Mouse (Mus musculus) kidney, postnatal 0 days (tissue): Measurements from ENCODE around the gene Hnrnpll. TPM values are rescaled to one million over a fixed set of nuclear protein-coding genes. Genes with fewer than 3 reads are reported as not detected.

Source experiments
- ATAC-seq: fragments of 200-750 bp; cut with Nextera tagmentation; replicated peaks from 2 replicates; pipeline ENCODE4 v1.8.0; 2017; ENCODE audit warnings: low read depth, moderate number of reproducible peaks, moderate TSS enrichment, moderate library complexity; ENCODE audit not compliant: low FRiP score
- DNase-seq: peaks from one replicate; pipeline ENCODE4 v3.0.0-alpha.2; 2016; ENCODE audit warnings: low spot score
- H3K27ac ChIP-seq: fragments of 300-500 bp; sonication (generic); 2 replicates; pipeline ENCODE4 v1.5.1; 2014; ENCODE audit warnings: mild to moderate bottlenecking
- H3K27me3 ChIP-seq: fragments of 300-500 bp; sonication (generic); 2 replicates; pipeline ENCODE4 v1.6.1; 2014; ENCODE audit warnings: low read length, mixed read lengths; ENCODE audit not compliant: insufficient read depth
- H3K36me3 ChIP-seq: fragments of 300-500 bp; sonication (generic); 2 replicates; pipeline ENCODE4 v1.6.1; 2014; ENCODE audit warnings: low read length, mixed read lengths; ENCODE audit not compliant: insufficient read depth
- H3K4me1 ChIP-seq: fragments of 300-500 bp; sonication (generic); replicated peaks from 2 replicates; pipeline ENCODE4 v1.6.1; 2014; ENCODE audit warnings: antibody characterized with exemption, low read length, mixed read lengths; ENCODE audit not compliant: insufficient read depth
- H3K4me2 ChIP-seq: fragments of 300-500 bp; sonication (generic); 2 replicates; pipeline ENCODE4 v1.6.1; 2014; ENCODE audit warnings: mild to moderate bottlenecking, low read length, moderate library complexity, mixed read lengths
- H3K4me3 ChIP-seq: fragments of 300-500 bp; sonication (generic); replicated peaks from 2 replicates; pipeline ENCODE4 v1.5.1; 2014; ENCODE audit warnings: low read depth, low read length
- H3K9ac ChIP-seq: fragments of 300-500 bp; sonication (generic); 2 replicates; pipeline ENCODE4 v1.6.1; 2014; ENCODE audit warnings: low read depth, low read length
- H3K9me3 ChIP-seq: fragments of 300-500 bp; sonication (generic); replicated peaks from 2 replicates; pipeline ENCODE4 v1.6.1; 2016; ENCODE audit warnings: low read length, inconsistent platforms, mixed read lengths
- CTCF ChIP-seq: IDR thresholded peaks from 2 replicates; pipeline ENCODE4 v1.5.1; 2016; ENCODE audit warnings: antibody characterized with exemption, low read depth, mild to moderate bottlenecking, moderate library complexity
- WGBS: fragments of 180-500 bp; shearing (Covaris S2); extraction: QIAGEN DNeasy Blood & Tissue Kit; methylation state at CpG from one replicate; pipeline ENCODE4 v1.1.7; 2014; 5-methylcytosine and 5-hydroxymethylcytosine counted together
- polyA plus RNA-seq: library from polyadenylated mRNA; unstranded; fragments of >200 nt; fragmentation: Nextera tagmentation; extraction: Ambion mirVana; gene quantifications from 2 replicates; pipeline ENCODE4 v1.2.1, GENCODE M21; 2015

Gene Hnrnpll
- polyA plus RNA-seq, 1 experiment from 2014 or later = 48.0 TPM

- ATAC-seq = no peak
- Histone ChIP-seq H3K27ac (no peak overlapping the region), H3K9me3 (no peaks in the 10 kb centered on the region), H3K4me2 (no peak overlapping the region), H3K9ac (no peak overlapping the region), H3K4me3 (no peak overlapping the region), H3K36me3 (no peaks in the 10 kb centered on the region), H3K4me1 (no peaks in the 10 kb centered on the region; the same call in 1 of the 2 replicates), H3K27me3 (no peaks in the 10 kb centered on the region)
- no peak for DNase-seq
- 72% methylated on average over 3 of the region's 3 CpGs for WGBS
- no peak for TF ChIP-seq CTCF
Measured at GRCm38 (mm10) chr17:79995091-79995691, 66.9 kb downstream of the Hnrnpll start.

DNA sequence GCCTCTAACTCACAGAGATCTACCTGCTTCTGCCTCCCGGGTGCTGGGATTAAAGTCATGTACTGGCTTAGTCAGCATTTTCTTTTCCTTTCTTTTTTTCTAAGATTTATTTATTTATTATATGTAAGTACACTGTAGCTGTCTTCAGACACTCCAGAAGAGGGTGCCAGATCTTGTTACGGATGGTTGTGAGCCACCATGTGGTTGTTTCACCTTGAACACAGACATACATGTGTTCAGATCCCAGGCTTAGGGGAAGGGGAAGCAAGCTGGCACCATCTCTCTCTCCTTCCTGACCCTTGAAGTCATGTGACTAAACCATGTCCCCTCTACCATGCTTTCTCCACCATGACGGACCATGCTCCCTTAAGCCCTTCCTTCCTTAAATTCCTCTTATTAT is 70.0 kb downstream of the Hnrnpll start:
- Histone ChIP-seq H3K4me3 (no peak overlapping the region), H3K9ac (no peak overlapping the region), H3K27ac (no peak overlapping the region), H3K36me3 (no peaks in the 10 kb centered on the region), H3K4me2 (no peak overlapping the region), H3K9me3 (no peaks in the 10 kb centered on the region), H3K27me3 (no peaks in the 10 kb centered on the region), H3K4me1 (no peaks in the 10 kb centered on the region; the same call in 1 of the 2 replicates)
- 87% methylated on average over 3 of the region's 3 CpGs for WGBS
- DNase-seq (no peak), ATAC-seq (no peak)
- TF ChIP-seq CTCF = no peak

DNA sequence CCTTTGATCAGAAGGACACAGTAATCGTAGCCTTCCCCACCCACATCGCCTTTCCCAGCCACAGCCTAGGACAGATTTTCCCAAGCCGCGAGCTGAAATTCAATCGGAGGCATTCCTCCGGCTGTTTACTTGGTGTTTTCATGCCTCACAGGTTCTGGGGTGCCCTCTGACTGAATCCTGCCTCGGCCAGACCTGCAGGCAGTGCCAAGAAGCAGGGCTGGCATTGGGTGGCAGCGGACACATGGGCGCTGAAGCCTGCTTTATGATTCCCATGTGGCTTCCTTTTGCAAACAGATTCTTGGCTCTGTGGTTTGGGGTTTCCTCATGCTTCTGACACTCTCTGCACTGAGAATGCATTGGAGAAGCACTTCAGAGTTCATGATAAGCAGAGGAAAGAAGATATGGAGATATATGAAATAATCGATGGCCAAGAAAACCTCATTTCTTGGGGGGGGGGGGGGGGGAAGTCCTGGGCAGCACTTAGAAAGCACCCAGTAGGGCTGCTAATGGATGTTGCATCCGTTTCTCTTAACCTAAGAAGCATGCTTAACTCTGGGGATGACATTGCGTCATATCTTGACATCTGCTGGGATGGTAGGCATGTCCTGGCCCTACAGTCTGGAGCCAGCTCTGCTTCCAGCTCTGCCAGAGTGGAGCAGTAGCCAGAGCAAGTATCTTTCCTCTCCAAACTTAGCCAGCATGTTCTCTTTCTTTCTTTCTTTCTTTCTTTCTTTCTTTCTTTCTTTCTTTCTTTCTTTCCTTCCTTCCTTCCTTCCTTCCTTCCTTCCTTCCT is 70.8 kb downstream of the Hnrnpll start:
- TF ChIP-seq CTCF = no peak
- Histone ChIP-seq H3K9ac (no peak overlapping the region), H3K4me2 (no peak overlapping the region), H3K9me3 (no peaks in the 10 kb centered on the region), H3K27ac (no peak overlapping the region), H3K36me3 (no peaks in the 10 kb centered on the region), H3K27me3 (no peaks in the 10 kb centered on the region), H3K4me1 (no peaks in the 10 kb centered on the region; the same call in 1 of the 2 replicates), H3K4me3 (no peak overlapping the region)
- ATAC-seq = peak; percentile 76
- WGBS = 44% methylated on average over 12 of the region's 12 CpGs
- DNase-seq = peak; percentile 65

- 75% methylated on average over 7 of the region's 7 CpGs for WGBS
- ATAC-seq (no peak), DNase-seq (no peak)
- no peak for TF ChIP-seq CTCF
- no peak overlapping the region for H3K27ac ChIP-seq
- no peak overlapping the region for H3K9ac ChIP-seq
- no peak overlapping the region for H3K4me3 ChIP-seq
- H3K4me2 ChIP-seq = no peak overlapping the region
- no peaks in the 10 kb centered on the region for H3K9me3 ChIP-seq
- H3K36me3 ChIP-seq = no peaks in the 10 kb centered on the region
- no peaks in the 10 kb centered on the region; the same call in 1 of the 2 replicates for H3K4me1 ChIP-seq
- H3K27me3 ChIP-seq = no peaks in the 10 kb centered on the region
Measured at GRCm38 (mm10) chr17:79990161-79990560, 72.0 kb downstream of the Hnrnpll start.

- WGBS = 96% methylated on average over 7 of the region's 7 CpGs
- Histone ChIP-seq H3K27me3 (no peaks in the 10 kb centered on the region), H3K27ac (no peak overlapping the region), H3K4me1 (0 out of 2 replicates have a peak, but pooled peaks cover 4% of the 10 kb centered on the region), H3K4me2 (no peak overlapping the region), H3K9me3 (no peaks in the 10 kb centered on the region), H3K9ac (no peak overlapping the region), H3K4me3 (no peak overlapping the region), H3K36me3 (no peaks in the 10 kb centered on the region)
- no peak for ATAC-seq
- DNase-seq = no peak
- no peak for TF ChIP-seq CTCF
Measured at GRCm38 (mm10) chr17:79984450-79984849, 77.7 kb downstream of the Hnrnpll start.

GRCm38 (mm10) chr17:79982955-79983529 is 79.1 kb downstream of the Hnrnpll start:
- H3K27ac ChIP-seq = no peak overlapping the region
- 27% methylated on average over 8 of the region's 8 CpGs for WGBS
- no peak; the same call in 1 of the 2 replicates for ATAC-seq

More at GRCm38 (mm10) chr17:79982955-79983529, 79.1 kb downstream of the Hnrnpll start:
- no peak overlapping the region for H3K4me3 ChIP-seq
- no peaks in the 10 kb centered on the region for H3K36me3 ChIP-seq
- no peaks in the 10 kb centered on the region for H3K27me3 ChIP-seq
- no peak overlapping the region for H3K9ac ChIP-seq
- TF ChIP-seq CTCF = no peak
- H3K4me2 ChIP-seq = no peak overlapping the region
- no peaks in the 10 kb centered on the region for H3K9me3 ChIP-seq
- DNase-seq = peak; percentile 50
- H3K4me1 ChIP-seq = 0 out of 2 replicates have a peak, but pooled peaks cover 4% of the 10 kb centered on the region
